Mouse (Mus musculus) liver, adult (tissue): ENCODE results near the gene Ppp1r9a.

Experiments
- GATA4 ChIP-seq: IDR thresholded peaks from 2 replicates; pipeline ENCODE4 v1.6.1; 2014; ENCODE audit warnings: mild to moderate bottlenecking, low read length; ENCODE audit not compliant: insufficient replicate concordance

Gene Ppp1r9a

GRCm38 (mm10) chr6:5015173-5015572 lies 112.5 kb downstream of the Ppp1r9a start:
- no peak for TF ChIP-seq GATA4

GRCm38 (mm10) chr6:5017945-5018511 lies 115.3 kb downstream of the Ppp1r9a start:
- TF ChIP-seq GATA4: no peak

- TF ChIP-seq GATA4: no peak
These were observed 116.5 kb downstream of the Ppp1r9a start for GRCm38 (mm10) chr6:5019208-5019607.

- TF ChIP-seq GATA4: no peak
These were observed 117.3 kb downstream of the Ppp1r9a start for GRCm38 (mm10) chr6:5019969-5020368.

- no peak for TF ChIP-seq GATA4
These were observed 117.8 kb downstream of the Ppp1r9a start for GRCm38 (mm10) chr6:5020510-5020909.

GRCm38 (mm10) chr6:5022677-5023076 lies 120.0 kb downstream of the Ppp1r9a start:
- no peak for TF ChIP-seq GATA4

- TF ChIP-seq GATA4: no peak
These were observed 122.2 kb downstream of the Ppp1r9a start for GRCm38 (mm10) chr6:5024893-5025292.

- TF ChIP-seq GATA4: no peak
These were observed 124.1 kb downstream of the Ppp1r9a start for GRCm38 (mm10) chr6:5026772-5027171.

GRCm38 (mm10) chr6:5027213-5027612 lies 124.5 kb downstream of the Ppp1r9a start:
- TF ChIP-seq GATA4: no peak

GRCm38 (mm10) chr6:5027801-5028200 lies 125.1 kb downstream of the Ppp1r9a start:
- no peak for TF ChIP-seq GATA4

- TF ChIP-seq GATA4: no peak
These were observed 126.6 kb downstream of the Ppp1r9a start for GRCm38 (mm10) chr6:5029205-5029927.

GRCm38 (mm10) chr6:5029956-5030355 lies 127.2 kb downstream of the Ppp1r9a start:
- no peak for TF ChIP-seq GATA4

GRCm38 (mm10) chr6:5032986-5033633 lies 130.4 kb downstream of the Ppp1r9a start:
- no peak for TF ChIP-seq GATA4

GRCm38 (mm10) chr6:5037225-5037624 lies 134.5 kb downstream of the Ppp1r9a start:
- no peak for TF ChIP-seq GATA4

GRCm38 (mm10) chr6:5038140-5038749 lies 135.5 kb downstream of the Ppp1r9a start:
- no peak for TF ChIP-seq GATA4

GRCm38 (mm10) chr6:5039316-5039715 lies 136.6 kb downstream of the Ppp1r9a start:
- TF ChIP-seq GATA4: no peak

- TF ChIP-seq GATA4: no peak
These were observed 143.1 kb downstream of the Ppp1r9a start for GRCm38 (mm10) chr6:5045854-5046253.

GRCm38 (mm10) chr6:5048025-5048424 lies 145.3 kb downstream of the Ppp1r9a start:
- no peak for TF ChIP-seq GATA4
